Mouse (Mus musculus): ENCODE measurements around the gene Gm20812. TPM values are rescaled to one million over a fixed set of nuclear protein-coding genes. Genes with fewer than 3 reads are reported as not detected.
"Not testable (repeated sequence)": the region's sequence is repeated elsewhere in the genome, so short reads cannot be mapped to it uniquely, and the experiment has no call there.

The Gm20812 gene
- not detected for total RNA-seq (2021)

- intact Hi-C loops (cut with DNase I); DNase-seq: not testable (repeated sequence)
These were observed at the start of gene Gm20812 for GRCm38 (mm10) chrY:12381681-12382080. Gene Gm20812, plus strand, starts transcription at chrY:12381981.

Other genes with a start within 250 kb of the Gm20812 start
- not detected for gene Gm29554, start 108.0 kb upstream of the Gm20812 start, total RNA-seq (2021)

Measured in heart, postnatal 10 days (tissue).